Mouse (Mus musculus) lung, adult 2 months (tissue): ENCODE results near the gene Acox3.

ENCODE experiments used
- CTCF ChIP-seq: fragments of 200-500 bp; IDR thresholded peaks from 2 replicates; pipeline ENCODE4 v1.5.1; 2011; ENCODE audit warnings: mild to moderate bottlenecking, low read length, control low read depth; ENCODE audit not compliant: insufficient read depth
- POLR2A ChIP-seq: fragments of 200-500 bp; IDR thresholded peaks from 2 replicates; pipeline ENCODE4 v1.6.1; 2011; ENCODE audit warnings: low read depth, mild to moderate bottlenecking, control low read depth, low read length, borderline replicate concordance; ENCODE audit errors: extremely low read depth

DNA sequence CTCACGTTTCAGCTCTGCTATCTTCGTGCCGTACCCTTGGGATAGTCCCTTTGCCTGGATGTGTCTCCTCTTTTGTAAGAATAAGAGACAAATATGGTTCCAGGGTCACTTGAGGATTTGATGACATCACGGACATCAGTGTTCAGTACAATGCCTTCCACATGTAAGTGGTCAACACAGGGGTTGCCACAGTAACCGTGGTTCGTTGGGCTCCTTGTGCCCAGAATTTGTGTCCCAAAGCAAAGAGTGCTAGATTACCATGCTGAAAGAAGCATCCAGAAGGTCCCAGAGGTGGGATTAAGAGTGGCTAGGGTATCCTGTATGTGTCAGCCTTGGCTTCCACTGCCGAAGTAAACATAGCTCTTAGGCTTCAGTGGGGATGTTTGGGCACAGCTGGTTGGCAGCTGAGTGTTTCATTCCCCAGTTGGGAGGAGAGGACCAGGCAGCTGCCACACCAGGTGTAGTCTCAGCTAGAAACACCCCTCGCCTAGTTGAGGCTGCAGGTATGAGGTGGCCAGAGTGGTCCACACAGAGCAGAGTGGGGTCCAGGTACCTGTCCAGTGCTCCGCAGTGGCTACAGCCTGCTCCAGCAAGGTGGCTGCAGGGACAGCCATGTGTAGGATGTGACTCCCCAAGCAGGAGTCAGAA lies 60.7 kb downstream of the Acox3 start:
- TF ChIP-seq CTCF (no peak), POLR2A (no peak)
